Mouse (Mus musculus): ENCODE data around the gene Pak7.
A peak's percentile ranks its signal among the peaks of the same experiment; 100 is the strongest.

Gene Pak7

DNA sequence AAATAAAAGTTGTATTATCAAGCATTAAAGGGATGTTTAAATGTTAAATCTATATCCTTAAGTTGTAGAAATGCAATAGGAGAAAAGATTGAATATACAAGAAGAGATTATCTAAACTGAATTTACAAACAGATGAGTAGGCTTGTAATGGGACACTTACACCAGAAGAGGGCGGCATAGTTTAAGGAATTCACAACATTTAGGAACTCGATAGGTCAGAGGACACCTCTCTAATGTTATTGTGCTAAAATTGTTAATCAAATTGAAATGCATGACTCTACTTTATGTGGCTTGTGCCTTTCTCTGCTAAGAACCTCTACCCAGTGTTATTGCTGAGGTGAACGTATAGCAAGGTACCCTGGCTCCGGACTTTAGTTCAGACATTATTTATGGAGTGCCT is 238.2 kb downstream of the Pak7 start:
- DNase-seq: peak; percentile 33

DNA sequence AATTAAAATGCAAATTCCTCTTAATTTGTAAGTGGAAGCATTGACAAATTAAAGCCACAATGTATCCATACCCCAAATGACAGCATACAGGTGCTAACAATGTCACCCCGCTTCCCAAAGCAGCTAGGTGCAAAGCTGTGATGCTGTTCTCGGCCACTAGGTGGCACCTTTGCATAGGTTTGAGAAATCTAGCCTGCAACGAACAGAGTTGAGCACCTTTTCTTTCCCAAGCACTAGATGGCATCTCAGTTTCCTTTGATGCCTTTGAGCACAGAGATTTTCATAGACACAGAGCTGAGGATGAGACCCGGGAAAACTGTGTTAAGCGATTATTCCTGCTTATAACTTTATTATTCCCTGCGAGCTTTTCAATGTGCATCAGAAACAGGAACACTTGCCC is 238.8 kb downstream of the Pak7 start:
- peak; percentile 83 for DNase-seq

DNA sequence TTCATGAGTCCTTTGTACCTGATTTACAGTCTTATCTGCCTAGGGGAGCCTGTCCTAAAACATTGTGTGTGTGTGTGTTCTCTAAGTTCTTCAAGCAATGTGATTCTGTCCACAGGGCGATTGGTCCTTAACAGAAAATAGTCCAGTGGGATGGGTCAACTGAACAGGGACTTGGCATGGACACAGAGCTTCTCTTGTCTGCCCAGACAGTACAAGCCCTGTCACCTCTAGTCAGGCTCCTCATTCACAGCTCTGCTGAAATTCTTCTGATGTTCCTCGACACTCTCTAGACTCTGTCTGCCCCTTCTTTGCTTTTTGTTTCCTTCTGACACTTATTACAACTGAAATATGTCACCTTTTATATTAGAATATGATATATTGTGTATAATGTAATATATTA is 247.0 kb downstream of the Pak7 start:
- DNase-seq: no peak

DNA sequence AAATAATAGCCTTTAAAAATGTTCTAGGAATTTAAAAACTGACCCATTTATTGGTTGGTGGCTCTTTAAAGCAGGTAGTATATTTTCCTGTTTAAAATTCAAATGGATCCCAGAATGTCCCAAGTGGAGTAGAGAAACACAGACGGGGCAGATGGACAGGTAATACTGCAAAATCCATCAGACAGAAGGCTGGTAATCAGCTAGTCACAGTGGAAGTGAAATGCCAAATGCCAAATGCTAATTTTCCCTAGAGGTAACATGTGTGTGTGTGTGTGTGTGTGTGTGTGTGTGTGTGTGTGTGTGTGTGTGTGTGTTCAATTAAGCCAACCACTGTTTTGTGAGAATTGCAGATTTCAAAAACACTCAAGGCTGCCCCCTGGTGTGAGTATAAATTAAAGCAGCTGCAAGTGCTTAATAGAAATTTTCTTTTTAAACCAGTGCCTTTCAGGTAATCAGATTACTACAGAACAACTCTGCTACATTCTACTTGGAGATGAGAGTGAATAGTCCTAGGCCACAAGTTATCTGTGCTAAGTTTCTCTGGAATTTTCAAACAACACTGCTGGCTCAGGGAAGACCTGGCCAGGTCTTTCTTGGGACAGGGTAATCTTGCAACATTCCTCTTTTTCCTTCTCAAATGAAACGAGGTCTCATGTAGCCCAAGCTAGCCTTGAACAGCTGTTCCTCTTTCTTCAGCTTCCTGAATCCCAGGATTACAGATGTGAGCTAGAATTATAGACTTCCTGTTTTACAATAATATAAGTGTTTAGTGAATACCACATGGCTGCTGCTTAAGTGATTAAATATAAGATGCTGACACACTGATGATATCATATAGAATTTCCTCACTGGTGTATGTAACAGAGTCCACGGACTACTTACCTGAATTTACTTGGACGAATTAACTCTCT is 248.4 kb downstream of the Pak7 start:
- peak; percentile 25 for DNase-seq

DNA sequence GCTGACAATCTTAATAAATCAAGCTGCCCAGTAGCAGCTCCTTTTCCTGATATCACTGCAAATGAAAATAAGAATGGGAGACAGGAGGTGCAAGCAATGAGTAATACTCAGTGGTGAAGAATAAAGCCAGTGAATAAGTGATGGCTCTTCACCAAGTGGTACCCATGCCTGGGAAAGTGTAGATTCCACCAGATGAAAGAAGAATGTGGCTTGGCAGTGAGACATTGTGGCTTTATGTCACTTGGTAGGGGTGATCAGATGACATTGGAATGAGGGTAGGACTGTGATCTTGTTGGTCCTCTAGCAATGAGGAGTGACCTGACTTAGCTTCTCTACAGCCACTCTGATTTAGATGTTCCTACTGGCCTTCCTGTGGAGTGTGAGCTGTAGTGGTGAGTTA is 249.3 kb downstream of the Pak7 start:
- no peak for DNase-seq

DNA sequence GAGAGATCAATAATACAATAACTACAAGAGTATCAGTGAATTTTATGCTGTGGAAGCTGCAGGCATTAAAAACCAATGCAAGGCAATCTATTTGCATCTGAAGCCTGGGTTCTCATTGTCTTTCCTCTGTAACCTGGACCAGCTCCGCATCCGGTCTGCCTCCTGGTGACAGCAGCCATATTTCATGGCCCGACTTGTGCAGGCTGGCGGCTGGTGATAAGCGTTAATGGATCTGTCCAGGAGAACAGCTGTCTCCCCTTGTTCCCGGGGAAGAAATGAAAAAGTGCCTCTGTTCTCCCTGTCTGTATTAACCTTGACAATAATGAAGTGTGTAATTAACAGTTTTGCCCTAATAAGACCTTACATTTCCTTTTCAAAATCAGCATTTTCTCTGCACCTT is 265.9 kb downstream of the Pak7 start:
- DNase-seq: no peak

DNA sequence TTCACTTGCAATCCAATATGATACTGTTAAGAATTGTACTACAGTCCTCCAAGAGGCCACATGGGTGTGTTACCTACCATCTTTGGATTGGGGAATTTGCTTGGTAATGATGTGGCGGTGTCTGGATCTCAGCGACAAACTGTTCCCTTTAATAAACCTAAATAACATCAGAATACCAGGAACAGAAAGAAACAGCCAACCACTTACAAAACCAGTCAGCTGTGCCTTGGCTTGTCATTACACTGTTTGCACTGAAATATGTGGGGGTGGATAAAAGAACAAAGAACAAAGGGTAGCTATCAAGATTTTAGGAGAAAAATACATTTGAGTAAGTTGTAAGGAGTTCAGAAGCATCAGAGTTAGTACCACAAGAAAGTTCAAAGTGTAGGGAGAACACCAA is 269.8 kb downstream of the Pak7 start:
- no peak for DNase-seq

DNA sequence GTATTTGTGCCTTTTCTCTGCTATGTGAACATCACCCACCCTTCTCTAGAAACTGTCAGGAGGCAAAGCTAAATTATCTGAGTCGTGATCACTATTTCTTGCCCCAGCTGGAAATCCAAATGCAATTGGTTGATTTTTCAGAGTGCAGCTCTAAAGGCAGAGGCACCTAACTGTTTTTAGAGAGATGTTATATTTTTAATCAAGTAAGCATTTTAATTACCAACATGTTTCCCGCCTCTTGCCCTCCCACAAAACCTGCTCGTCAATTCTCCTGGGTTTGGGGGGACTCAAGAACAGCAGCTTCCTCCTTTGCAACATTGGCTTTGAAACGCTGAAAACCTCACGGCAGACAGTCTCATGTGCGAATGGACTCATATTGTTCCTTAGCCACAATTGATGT is 274.4 kb downstream of the Pak7 start:
- DNase-seq: no peak

DNA sequence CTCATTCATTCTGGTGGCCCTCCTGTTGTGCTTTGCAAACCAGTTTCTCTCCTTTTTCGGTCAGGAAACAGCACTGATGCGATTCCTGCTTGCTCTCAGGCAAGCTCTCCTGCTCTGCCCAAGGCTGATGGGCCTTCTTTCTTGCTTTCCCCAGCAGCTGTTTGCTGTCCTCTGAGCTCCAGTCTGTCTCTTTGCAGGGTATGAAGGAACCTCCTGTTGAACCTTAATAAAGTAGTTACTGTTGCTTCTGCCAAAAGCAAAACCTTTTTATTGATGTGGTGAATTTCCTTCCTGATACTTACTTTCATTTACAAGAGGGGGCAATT is 278.8 kb downstream of the Pak7 start:
- DNase-seq: peak; percentile 9

DNA sequence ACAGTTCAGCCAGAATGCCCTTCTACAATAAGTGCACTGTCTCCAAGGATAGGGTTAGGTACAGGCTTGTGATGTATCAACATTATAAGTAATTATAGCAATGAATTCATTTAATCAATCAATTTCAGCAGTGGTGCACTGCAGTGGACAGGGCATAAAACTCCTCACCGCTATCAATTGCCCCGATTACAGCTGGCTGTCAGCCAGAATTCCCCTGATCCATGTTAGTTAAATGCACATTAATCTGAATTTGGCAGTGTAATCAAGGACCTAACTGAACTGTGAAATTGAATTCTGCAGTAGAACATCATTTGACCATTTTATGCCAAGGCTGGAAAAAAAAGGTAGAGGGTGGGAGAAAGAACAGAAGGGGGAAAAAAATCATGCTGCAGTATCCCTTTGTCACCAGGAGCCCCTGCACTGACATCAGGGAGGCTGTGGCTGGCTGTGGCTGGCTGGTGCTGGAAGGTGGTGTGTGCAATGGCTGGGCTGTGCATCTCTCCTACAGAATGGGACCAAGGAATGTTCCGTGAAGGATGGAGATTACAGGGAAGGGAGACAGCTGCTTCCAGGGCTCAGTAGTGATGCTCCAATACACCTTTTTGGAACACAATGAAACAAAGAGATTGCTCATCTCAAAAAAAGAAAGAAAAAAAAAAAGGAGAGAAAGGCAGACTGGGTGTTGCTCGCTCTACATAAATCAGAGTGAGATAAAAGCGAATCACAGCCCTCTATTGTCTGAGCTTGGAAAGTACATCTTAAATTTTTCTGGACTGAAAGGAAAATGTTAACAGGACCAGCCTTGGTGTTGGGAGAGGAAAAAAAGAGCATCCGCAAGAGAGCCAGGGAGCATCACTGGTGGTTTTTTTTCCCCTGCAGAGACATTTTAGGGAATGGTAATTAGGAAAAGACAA is 279.4 kb downstream of the Pak7 start:
- peak; percentile 18 for DNase-seq

DNA sequence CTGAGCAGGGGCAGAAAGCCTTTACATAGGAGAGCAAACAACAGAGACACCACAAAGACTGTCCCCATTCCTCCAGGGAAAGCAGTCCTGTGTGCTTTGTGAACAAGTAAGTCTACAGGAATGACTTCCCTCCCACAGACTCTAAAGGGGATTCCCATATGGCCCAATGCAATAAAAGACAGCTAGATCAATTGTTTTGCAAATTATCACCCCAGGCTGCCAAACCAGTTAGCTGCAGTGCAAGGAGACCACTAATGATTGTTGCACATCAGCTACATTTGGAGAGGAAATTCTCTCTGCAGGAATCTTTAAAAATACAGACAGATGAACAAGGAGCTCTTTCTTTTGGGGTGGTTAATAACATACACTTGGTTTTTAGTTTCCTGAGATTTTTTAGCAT is 280.2 kb downstream of the Pak7 start:
- no peak for DNase-seq

DNA sequence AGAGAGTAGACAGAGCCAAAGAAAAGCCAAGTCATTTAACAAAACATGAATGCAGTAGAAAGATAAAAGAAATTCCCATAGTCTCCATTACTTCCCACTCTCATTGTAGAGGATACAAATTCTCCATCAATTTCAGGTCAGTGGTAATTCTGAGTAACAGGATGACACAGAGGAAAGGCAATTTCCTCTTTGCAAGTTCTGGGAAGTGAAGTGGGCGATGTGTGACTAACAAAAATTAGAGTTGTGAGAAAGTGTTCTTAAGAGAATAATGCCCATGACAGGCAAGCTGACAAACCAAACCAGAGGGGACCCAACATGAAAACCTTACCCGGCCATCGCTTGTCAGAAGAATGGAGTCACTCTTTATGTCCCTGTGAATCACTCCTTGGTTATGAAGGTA is 290.6 kb downstream of the Pak7 start:
- DNase-seq: no peak

DNA sequence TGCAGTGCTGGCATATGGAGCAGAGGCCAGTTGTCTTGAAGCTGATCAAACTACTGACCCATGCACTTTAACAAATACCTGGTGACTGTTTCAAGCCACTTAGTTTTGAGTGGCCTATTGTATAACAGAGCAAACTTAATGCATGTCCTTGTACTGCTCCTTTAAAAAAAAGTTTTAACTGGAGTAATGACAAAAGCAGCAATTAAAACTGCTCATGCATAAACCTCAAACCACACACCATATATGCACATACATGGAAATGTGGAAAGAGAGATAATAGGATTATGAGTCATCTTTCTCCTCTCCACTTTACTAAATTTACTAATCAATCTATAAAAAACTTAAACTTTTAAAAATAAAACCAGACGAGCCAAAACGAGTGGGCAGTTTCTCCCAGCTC is 291.8 kb downstream of the Pak7 start:
- DNase-seq: no peak

DNA sequence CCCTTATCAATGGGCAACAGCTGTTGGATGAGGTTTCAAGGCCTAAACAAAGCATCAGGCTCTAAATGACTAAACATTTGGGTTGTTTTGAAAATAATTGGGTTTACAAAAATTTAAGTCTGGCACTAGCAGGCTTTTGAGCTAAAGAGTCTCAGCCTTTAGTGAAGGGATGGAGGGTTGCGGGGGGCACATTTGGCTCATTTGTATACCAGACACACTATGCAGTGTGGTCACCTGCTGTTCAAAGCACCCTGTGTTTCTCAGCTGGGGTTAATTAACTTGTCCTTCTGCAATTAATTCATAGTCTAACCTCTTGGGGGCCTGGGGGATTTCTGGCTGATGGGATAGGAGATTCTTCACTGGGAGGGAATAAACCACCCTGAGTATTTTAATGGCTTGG is 323.4 kb downstream of the Pak7 start:
- no peak for DNase-seq

DNA sequence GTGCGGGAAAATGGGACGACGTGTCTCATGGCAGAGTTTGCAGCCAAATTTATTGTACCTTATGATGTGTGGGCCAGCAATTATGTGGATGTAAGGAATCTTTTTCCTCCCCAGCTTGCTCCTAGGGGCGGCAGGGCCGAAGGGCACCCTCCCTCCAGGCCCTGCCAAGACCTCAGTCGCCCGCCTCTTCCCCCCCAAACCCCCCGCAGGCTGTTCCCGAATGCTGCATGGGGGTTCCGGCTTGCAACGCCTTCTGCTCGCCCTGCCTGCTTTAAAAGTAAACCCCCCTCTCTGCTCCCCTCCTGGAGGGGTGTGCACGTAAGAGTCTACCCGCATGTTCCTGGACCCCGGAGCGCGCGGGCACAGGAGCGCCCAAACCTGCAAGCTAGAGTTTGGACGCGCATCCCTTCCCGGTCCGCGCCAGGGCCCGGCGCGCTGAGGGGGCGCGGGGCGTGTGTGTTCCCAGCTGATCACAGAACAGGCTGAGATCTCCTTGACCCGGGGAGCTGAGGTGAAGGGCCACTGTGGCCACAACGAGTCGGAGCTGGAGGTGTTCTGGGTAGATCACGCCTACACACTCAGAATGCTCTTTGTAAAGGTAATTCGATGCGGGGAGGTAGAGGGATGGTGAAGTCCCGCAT is 328.6 kb downstream of the Pak7 start:
- no peak for DNase-seq

DNA sequence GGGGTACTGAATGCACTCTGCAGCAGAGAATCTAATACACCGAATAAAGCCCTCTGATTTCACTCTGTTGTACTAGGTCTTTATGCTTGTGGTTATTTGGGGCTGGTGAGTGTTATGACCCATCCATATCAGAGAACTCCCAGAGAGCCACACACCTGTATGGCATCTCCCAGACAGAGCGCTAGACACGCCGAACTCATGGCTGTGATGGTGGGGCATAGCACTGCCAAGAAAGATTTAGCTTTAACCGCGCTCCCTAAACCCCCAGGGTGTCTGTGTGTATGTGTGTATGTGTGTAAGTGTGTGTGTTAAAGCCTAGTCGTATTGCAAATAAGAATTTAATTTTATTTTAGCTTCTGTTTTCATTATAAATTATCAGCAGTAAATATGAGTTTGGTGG is 329.4 kb downstream of the Pak7 start:
- DNase-seq: no peak

DNA sequence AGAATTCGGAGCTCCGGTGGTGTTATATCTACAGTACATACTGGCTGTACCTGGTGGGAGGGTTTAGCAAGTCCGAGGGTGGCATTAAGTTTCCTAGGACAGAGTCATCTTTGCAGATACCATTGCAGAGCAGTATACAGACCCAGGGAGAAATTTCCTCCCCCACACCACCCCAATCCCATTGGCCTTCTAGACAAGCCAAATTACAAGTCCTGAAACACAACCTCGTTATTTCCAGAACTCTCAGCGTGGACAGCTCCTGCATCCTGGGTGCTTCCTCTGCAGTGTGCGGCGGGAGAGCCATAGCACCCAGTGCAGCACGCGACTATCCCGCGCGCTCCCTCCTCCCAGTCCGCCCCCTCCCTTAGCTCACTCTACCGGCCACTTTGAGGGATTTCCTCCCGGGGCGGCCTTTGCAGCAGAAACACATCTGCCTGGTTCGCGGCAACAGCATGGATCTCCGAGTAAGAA is 329.9 kb downstream of the Pak7 start:
- DNase-seq: no peak

DNA sequence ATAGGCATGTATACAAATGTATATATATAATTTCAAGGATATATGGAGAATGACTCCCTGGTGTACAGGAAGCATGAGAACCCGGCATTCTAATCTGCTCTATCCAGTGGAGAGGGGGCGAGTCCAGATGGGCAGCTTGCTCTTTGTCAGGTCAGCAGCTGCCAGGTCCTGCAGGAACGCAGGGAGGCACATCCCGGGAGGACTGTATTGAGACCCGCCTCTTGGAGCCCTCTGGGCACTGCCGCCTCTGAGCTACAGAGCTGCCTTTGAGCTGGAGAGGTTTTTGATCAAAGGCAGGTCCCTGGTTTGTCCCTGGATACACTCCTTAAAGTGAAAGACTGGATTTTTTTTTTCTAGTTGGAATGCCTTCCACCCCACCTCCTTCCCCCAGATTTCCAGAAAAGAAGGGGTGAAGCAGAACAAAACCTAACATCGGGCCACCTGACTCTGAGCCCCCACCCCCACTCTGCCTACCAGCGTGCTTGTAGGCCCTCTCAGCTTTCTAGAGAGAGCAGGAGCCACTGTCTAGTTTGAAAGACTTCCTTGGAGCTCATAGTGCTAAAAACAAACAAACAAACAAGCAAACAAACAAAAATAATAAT is 336.0 kb downstream of the Pak7 start, which contains the start of gene Lamp5:
Gene Lamp5, plus strand, starts transcription at position 552 of the 602 bp plus-strand sequence.
- no peak for DNase-seq

DNA sequence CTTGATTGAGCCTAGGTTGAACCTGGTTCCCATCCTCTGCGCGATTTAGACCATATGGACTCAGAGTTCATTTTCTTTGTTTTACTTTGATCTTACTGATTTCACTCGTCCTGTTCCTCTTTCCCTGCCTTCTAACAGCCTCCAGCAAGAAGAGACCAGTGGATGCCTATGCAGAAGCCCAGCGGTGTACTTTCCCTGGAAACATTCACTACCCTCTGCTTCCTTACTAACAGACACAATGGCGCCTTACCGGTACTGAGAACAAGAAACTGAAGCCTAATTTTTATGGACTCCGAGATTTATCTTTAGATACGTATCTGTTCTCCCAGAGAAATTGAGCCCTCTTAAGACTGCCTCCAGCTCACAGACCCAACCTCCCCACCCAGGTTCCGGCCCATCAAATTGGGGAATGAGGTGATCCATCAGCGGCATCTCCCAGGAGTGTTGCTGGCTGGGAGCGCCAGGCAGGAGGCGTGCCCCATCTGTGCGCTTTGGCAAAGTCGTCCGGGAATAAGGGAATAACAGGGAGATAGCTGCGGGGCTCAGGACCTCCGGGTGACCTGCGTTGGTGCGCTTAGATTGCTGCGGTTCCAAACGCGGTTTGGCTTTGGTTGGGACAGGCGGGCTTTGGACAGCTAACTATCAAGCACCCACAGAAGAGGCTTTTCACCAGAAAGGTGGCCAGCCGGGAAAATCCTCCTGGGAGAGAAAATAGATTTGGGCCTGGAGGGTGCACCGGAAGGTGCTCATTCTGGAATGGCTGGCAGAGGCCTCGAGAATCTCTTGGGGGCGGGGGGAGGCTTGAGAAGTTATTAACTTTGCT is 336.8 kb downstream of the Pak7 start:
- peak; percentile 53 for DNase-seq

DNA sequence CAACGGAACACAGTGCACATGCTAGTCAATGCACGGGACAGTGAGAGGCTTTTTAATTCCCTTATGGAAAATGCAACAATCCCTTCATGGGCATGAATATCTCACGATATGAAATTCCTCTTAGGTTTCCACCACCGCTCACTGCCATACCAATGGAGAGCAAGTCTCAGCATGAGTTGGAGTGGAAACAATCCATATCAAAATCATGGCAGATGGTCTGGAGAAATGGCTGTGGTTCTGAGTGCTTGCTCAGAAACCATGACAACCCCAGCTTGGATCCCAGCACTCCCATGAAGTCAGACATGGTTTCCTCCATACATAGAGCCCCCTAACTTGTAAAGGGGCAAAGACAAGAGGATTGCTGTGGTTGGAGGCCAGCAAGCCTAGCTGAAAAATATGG is 339.3 kb downstream of the Pak7 start:
- peak; percentile 47 for DNase-seq

All from cerebellum, adult 9-11 months (tissue).